Mouse (Mus musculus) lung, embryonic 14.5 days (tissue): ENCODE results near the gene Rps11. TPM values are rescaled to one million over a fixed set of nuclear protein-coding genes. Genes with fewer than 3 reads are reported as not detected.
A peak's percentile ranks its signal among the peaks of the same experiment; 100 is the strongest.
"Not testable (repeated sequence)": the region's sequence is repeated elsewhere in the genome, so short reads cannot be mapped to it uniquely, and the experiment has no call there.

ENCODE experiments used
- ATAC-seq: fragments of 200-750 bp; cut with Nextera tagmentation; 2 replicates; pipeline ENCODE4 v1.8.0; 2017; ENCODE audit warnings: mild to moderate bottlenecking, moderate TSS enrichment, moderate library complexity; ENCODE audit not compliant: insufficient read depth
- DNase-seq: peaks from one replicate; pipeline ENCODE4 v3.0.0-alpha.2; 2015
- H3K27ac ChIP-seq: fragments of 300-500 bp; sonication (generic); 2 replicates; pipeline ENCODE4 v1.5.1; 2014; ENCODE audit warnings: low read depth, mild to moderate bottlenecking, moderate library complexity
- H3K27me3 ChIP-seq: fragments of 300-500 bp; sonication (generic); 2 replicates; pipeline ENCODE4 v1.6.1; 2014; ENCODE audit warnings: low read length, control low read depth; ENCODE audit not compliant: insufficient read depth
- H3K36me3 ChIP-seq: fragments of 300-500 bp; sonication (generic); 2 replicates; pipeline ENCODE4 v1.6.1; 2014; ENCODE audit warnings: control low read depth; ENCODE audit not compliant: insufficient read depth
- H3K4me1 ChIP-seq: fragments of 300-500 bp; sonication (generic); 2 replicates; pipeline ENCODE4 v1.6.1; 2014; ENCODE audit warnings: antibody characterized with exemption, control low read depth; ENCODE audit not compliant: insufficient read depth
- H3K4me2 ChIP-seq: fragments of 300-500 bp; sonication (generic); 2 replicates; pipeline ENCODE4 v1.6.1; 2014; ENCODE audit warnings: mild to moderate bottlenecking
- H3K4me3 ChIP-seq: fragments of 300-500 bp; sonication (generic); 2 replicates; pipeline ENCODE4 v1.5.1; 2014; ENCODE audit warnings: low read depth, low read length
- H3K9ac ChIP-seq: fragments of 300-500 bp; sonication (generic); 2 replicates; pipeline ENCODE4 v1.6.1; 2014
- H3K9me3 ChIP-seq: fragments of 300-500 bp; sonication (generic); 2 replicates; pipeline ENCODE4 v1.6.1; 2016; ENCODE audit warnings: low read depth, low read length, control low read depth
- CTCF ChIP-seq: IDR thresholded peaks from 2 replicates; pipeline ENCODE4 v1.5.1; 2016; ENCODE audit warnings: antibody characterized with exemption, low read depth
- WGBS: fragments of 180-500 bp; shearing (Covaris S2); extraction: QIAGEN DNeasy Blood & Tissue Kit; methylation state at CpG from one replicate; pipeline ENCODE4 v1.1.7; 2014; 5-methylcytosine and 5-hydroxymethylcytosine counted together
- polyA plus RNA-seq: library from polyadenylated mRNA; unstranded; fragments of >200 nt; fragmentation: Nextera tagmentation; extraction: Ambion mirVana; gene quantifications from 2 replicates; pipeline ENCODE4 v1.2.1, GENCODE M21; 2014

Rps11 gene
- polyA plus RNA-seq, 1 experiment from 2014 or later = 1,873 TPM

DNA sequence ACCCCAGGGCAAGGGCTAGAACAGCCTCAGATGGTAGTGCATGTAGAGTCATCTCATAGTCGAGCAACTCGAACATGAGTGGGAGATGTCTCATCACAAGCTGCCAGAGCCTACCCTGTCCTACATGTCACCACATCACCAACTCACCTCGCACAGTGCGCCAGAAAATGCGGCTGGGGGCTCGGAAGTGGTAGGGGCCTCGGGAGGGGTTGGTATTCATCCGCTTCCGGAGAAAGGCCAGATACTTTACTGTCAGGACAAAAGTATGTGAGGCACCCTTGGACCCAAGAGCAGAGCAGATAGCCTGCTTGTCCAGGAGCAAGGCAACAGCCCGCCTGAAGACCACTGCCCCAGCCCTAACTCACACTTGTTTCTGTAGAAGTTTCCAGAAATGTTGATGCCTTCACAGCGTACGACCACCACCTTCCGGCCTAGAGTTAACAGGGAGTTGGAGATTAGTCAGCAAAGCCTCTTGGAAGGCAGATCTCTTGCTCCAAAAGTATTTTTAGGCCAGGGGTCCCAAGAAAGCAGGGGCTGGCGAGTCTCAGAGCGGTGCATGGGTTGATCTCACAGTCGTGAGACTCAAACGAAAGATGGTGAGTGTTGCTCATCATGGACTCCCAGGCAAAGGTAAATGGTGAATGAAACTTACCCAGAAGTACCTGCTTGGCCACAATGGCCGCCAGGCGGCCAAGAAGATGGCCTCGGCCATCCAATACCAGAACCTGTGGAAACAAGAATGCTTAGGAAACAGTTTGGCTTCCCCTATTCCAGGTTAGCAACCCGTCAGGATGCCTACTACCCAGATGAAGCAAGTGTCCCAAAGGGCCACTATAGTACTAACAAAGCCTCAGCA is 2.8 kb upstream of the Rps11 start:
- DNase-seq = peak; percentile 46
- peak overlapping the region; percentile 97 for H3K9ac ChIP-seq
- WGBS = 27% methylated on average over 21 of the region's 21 CpGs
- no peak for ATAC-seq
- H3K27ac ChIP-seq = peak overlapping the region; percentile 95
- peak; percentile 47 for TF ChIP-seq CTCF
- H3K4me1 ChIP-seq = peaks cover 19% of the 10 kb centered on the region
- H3K27me3 ChIP-seq = no peaks in the 10 kb centered on the region
- H3K4me2 ChIP-seq = peak overlapping the region; percentile 92
- H3K36me3 ChIP-seq = peaks cover 48% of the 10 kb centered on the region
- no peaks in the 10 kb centered on the region for H3K9me3 ChIP-seq
- H3K4me3 ChIP-seq = peak overlapping the region; percentile 67

DNA sequence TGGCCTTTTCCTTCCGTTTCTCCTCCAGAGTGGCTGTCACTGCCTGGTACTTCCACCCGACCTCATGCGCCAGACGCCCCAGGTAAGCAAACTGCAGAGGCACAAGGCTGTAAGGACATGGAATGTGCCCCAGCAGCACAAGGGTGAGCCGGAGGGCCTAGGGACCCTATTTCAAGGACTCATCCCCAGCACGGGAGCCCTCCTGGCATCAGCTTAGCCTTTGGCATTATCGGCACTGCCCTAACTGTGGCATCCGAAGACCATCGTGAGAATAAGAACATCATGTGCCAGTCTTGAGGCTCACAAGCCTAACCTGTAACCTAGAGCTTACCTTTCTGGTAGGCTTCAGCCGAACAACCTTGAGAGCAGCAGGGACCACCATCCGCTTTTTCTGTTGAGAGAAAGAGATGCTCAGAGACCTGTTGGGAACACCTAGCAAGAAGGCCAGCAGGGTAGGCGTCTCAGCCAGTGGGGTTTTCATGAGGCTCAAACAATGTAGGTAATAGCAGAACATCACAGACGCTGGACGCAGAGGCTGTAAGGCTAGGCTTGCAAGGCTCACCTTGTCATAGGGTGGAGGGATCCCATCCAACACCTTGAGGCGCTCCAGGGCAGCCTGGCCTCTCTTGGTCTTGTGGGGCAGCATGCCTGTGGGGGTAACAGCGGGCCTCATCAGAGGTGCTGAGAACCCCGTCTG is 2.1 kb upstream of the Rps11 start:
- DNase-seq (no peak), ATAC-seq (no peak)
- Histone ChIP-seq H3K4me2 (peak overlapping the region; percentile 92), H3K4me1 (peaks cover 19% of the 10 kb centered on the region), H3K9me3 (no peaks in the 10 kb centered on the region), H3K9ac (peak overlapping the region; percentile 97), H3K27ac (peak overlapping the region; percentile 95), H3K4me3 (peak overlapping the region; percentile 67), H3K27me3 (no peaks in the 10 kb centered on the region), H3K36me3 (peaks cover 56% of the 10 kb centered on the region)
- TF ChIP-seq CTCF = no peak
- WGBS = 66% methylated on average over 17 of the region's 17 CpGs

DNA sequence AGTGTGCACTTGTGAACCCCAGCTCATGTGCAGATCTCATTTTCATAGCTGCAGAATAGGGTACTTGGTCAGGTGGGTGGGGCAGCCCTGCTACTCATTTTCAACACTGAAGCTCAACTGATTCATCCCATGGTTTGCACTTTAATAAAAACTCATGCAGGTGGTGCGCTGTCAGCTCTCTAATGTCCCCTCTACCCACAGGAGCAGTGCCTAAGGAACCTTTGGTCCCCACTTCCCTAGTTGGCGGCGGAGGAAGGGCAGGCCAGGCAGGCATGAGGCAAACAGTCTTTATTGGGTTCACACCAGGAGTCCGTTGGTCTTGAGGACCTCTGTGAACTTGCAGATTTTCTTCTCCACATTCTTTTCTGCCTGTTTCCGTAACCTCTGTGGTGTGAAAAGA is 1.4 kb upstream of the Rps11 start:
- H3K4me2 ChIP-seq = peak overlapping the region; percentile 92
- not testable (repeated sequence) for H3K27me3 ChIP-seq, ATAC-seq, DNase-seq, H3K9me3 ChIP-seq
- H3K4me1 ChIP-seq = peaks cover 19% of the 10 kb centered on the region
- WGBS = 58% methylated on average over 5 of the region's 5 CpGs
- H3K36me3 ChIP-seq = peaks cover 63% of the 10 kb centered on the region
- H3K27ac ChIP-seq = peak overlapping the region; percentile 95
- H3K4me3 ChIP-seq = peak overlapping the region; percentile 67; the same call in 1 of the 2 replicates
- peak overlapping the region; percentile 97 for H3K9ac ChIP-seq

DNA sequence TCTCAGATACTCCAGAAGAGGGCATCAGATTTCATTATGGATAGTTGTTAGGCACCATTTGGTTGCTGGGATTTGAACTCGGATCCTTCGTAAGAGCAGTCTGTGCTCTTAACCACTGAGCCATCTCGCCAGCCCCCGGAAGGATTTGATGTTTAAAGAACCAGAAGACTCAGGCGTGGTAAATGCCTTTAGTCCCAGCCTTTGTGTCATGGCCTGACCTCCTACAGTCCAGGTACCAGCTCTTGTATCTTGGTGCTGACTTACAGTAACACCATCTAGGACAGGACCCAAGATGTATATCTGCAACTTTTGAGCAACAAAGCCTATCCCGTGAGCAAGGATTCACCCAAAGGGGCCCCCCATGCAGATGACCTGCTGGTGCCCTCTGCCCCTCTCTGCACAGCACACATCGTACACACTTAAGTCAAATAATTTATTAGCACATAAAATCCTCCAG is 933 bp upstream of the Rps11 start:
- peaks cover 67% of the 10 kb centered on the region for H3K36me3 ChIP-seq

DNA sequence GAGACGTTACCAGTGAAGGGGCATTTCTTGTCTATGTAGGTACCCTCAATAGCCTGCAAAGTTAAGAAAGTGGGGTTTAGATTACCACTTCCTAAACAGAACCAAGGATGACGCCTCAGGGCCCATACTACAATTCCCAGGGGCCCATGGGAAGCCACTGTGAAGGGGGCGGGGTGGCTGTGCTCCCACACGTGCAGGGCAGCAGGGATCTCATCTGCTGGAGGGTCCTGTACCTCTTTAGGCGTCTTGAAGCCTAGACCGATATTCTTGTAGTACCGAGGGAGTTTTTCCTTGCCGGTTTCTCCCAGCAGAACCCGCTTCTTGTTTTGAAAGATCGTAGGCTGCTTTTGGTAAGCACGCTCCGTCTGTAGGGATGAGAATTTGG is 1.1 kb downstream of the Rps11 start:
- no peak for ATAC-seq
- Histone ChIP-seq H3K4me1 (peaks cover 15% of the 10 kb centered on the region), H3K27me3 (no peaks in the 10 kb centered on the region), H3K27ac (peak overlapping the region; percentile 95; the same call in 1 of the 2 replicates), H3K4me3 (peak overlapping the region; percentile 99), H3K4me2 (peak overlapping the region; percentile 81), H3K36me3 (peaks cover 82% of the 10 kb centered on the region), H3K9ac (peak overlapping the region; percentile 98), H3K9me3 (no peaks in the 10 kb centered on the region)
- 19% methylated on average over 12 of the region's 12 CpGs for WGBS
- DNase-seq = peak; percentile 53
- no peak for TF ChIP-seq CTCF

More for the DNA sequence above, 933 bp upstream of the Rps11 start:
- WGBS = 16% methylated on average over 7 of the region's 7 CpGs
- Histone ChIP-seq H3K27me3 (no peaks in the 10 kb centered on the region), H3K9ac (peak overlapping the region; percentile 33; the same call in 1 of the 2 replicates), H3K27ac (peak overlapping the region; percentile 95), H3K4me2 (peak overlapping the region; percentile 92), H3K9me3 (no peaks in the 10 kb centered on the region), H3K4me3 (no peak overlapping the region), H3K4me1 (peaks cover 19% of the 10 kb centered on the region)
- peak; percentile 50 for TF ChIP-seq CTCF
- ATAC-seq = no peak
- DNase-seq = peak; percentile 80

DNA sequence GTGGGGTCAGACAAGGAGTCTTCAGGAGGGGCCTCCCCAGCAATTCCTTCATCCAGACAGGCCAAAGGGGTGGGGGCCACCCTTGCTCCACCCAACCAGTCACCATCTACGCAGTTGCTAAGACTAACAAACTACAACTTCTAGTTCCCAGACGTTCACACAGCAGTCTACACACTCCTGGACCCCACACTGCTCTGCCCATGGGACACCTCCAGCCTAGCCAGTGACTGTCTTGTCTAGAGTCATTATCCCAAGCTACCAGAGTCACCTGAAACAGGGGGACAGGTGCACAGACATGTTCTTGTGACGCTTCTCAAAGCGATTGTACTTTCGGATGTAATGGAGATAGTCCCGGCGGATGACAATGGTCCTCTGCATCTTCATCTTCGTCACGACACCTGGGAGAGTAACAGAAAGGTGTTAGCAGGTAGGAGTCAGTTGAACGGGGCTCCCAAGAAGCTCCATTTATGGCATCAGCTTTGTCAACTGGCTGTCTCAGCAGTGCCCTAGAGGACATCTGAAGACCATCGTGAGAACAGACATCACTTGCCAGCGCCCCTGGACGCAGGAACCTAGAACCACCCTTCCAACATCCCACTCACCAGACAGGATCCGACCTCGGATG is 1.6 kb downstream of the Rps11 start:
- 74% methylated on average over 15 of the region's 15 CpGs for WGBS
- Histone ChIP-seq H3K36me3 (peaks cover 80% of the 10 kb centered on the region), H3K4me3 (peak overlapping the region; percentile 99), H3K27ac (peak overlapping the region; percentile 95; the same call in 1 of the 2 replicates), H3K4me2 (peak overlapping the region; percentile 81), H3K9me3 (no peaks in the 10 kb centered on the region), H3K4me1 (peaks cover 15% of the 10 kb centered on the region), H3K27me3 (no peaks in the 10 kb centered on the region), H3K9ac (peak overlapping the region; percentile 98)
- no peak for TF ChIP-seq CTCF
- DNase-seq (no peak), ATAC-seq (no peak)

DNA sequence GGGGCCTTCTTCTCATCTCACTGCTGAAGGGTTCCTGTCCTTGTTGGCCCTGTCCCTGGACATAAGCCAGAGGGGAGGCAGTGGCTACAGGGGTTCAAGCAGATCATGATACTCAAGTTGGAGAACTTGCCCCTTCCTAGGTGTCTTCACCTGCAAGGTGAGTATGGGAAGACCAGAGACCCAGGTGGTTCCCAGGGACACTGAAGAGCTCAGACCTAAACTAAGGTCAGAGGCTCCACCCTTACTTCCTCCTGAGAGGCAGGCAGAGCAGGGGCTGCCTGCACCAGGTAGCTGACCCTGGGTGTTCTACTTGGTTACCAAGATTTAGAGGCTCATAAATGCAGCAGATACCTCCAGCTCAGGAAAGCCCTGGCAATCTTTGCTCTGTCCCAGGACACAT is 2.3 kb downstream of the Rps11 start:
- Histone ChIP-seq H3K4me1 (peaks cover 13% of the 10 kb centered on the region), H3K27ac (peak overlapping the region; percentile 54), H3K4me2 (peak overlapping the region; percentile 81), H3K9ac (peak overlapping the region; percentile 1), H3K9me3 (no peaks in the 10 kb centered on the region), H3K27me3 (no peaks in the 10 kb centered on the region), H3K4me3 (no peak overlapping the region; the same call in 1 of the 2 replicates), H3K36me3 (peaks cover 73% of the 10 kb centered on the region)
- TF ChIP-seq CTCF = no peak
- ATAC-seq (no peak), DNase-seq (no peak)
